Mouse (Mus musculus): ENCODE results near the gene Cdca8.
"Not testable (repeated sequence)": the region's sequence is repeated elsewhere in the genome, so short reads cannot be mapped to it uniquely, and the experiment has no call there.

Gene Cdca8

DNA sequence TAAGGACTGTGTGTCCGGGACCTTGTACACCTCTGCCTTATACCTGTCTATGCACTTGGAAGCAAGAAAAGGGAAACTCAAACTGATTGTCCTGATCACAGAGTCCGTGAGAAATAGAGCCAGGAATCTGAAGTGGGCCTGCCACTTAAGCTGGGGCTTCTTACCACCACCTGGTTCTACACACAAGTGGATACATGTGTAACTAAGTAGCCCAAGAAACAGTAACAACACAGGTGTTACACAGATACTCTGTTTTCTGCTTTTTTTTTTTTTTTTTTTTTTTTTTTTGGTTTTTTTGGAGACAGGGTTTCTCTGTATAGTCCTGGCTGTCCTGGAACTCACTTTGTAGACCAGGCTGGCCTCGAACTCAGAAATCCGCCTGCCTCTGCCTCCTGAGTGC is at the start of gene Cdca8:
TSS of gene Cdca8 (minus strand) at position 101 of the 400 bp plus-strand sequence.
- DNase-seq (ENCODE audit: low spot score in 2 of 2): not testable (repeated sequence)

DNA sequence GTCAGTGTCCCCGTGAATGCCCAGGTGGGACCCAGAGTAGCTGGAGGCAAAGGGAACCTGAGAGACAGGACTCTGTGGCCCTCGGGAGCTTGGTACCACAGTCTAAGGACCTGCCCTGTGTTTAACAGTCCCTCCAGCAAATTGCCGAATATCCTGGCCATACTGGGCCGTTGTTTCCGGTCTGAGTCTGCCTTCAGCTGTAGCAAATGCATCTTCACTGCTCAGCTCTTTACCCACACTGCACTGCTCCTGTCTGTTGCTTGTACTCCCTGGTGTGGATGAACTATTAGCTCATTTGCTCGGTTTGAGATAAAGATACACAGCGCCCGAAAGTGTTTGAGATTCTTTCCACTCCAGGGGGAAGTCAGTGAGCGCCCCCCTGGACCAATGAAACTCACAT is 49.3 kb upstream of the Cdca8 start:
- no peak for DNase-seq (ENCODE audit: low spot score in 2 of 2)

DNA sequence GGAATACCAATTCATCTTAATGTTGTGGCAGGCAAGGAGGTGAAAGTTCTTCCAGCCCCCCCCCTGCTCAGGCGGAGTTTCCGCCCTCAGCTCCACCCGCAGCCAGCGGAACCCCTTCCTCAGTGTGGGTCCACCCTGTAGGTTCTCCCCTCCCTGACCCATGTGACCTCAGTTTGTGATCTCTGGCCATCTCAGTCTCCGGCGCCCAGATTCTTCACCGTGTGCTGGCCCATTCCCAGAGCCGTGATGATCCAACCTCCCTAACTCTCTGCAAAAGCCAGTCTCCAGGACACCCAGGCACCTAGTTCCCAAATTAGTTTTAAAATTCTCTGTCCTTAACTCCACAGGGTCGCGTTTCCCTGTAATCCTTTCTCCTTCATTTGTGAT is 48.6 kb upstream of the Cdca8 start:
- no peak for DNase-seq (ENCODE audit: low spot score in 2 of 2)

DNA sequence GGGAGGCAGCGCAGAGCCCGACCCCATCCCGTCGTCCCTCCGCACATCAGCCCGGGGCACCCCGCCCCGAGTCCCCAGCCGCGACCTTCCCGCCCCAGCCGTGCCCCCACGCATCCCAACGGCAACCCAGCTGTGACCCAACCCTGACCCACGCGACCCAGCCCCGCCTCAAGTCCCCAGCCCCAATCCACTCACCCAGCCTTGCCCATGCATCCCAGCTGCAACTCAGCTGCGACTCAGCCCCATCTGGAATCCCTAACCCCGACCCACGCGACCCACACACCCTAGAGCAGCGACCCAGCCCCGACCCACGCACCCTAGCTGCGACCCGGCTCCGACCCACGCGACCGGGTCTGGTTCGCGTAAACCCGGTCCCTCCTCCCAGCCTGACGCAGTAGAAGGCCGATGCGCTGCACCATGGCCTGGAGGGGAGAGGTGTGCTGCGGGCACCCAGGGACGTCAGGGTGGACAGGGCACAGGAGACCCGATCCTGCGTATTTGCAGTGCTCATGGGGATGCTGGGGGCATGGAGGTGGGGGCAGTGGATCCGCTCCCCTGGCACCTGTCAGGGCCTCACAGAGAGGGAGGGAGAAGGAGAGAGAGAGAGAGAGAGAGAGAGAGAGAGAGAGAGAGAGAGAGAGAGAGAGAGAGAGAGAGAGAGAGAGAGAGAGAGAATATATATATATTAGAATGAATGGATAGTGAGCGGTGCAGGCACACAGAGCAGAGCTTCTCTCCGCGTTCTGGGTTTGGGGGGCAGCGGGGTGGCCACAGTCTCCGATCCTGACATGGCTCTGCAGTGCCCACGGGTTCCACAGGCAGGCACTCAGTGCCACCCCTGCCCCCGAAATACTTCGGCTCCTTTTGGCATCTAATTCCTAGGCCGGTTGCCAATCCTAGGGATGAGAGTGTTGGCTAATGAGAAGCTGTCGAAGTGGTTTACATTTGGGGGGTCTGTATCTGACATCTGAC is 47.9 kb upstream of the Cdca8 start:
- DNase-seq (ENCODE audit: low spot score in 2 of 2): no peak

DNA sequence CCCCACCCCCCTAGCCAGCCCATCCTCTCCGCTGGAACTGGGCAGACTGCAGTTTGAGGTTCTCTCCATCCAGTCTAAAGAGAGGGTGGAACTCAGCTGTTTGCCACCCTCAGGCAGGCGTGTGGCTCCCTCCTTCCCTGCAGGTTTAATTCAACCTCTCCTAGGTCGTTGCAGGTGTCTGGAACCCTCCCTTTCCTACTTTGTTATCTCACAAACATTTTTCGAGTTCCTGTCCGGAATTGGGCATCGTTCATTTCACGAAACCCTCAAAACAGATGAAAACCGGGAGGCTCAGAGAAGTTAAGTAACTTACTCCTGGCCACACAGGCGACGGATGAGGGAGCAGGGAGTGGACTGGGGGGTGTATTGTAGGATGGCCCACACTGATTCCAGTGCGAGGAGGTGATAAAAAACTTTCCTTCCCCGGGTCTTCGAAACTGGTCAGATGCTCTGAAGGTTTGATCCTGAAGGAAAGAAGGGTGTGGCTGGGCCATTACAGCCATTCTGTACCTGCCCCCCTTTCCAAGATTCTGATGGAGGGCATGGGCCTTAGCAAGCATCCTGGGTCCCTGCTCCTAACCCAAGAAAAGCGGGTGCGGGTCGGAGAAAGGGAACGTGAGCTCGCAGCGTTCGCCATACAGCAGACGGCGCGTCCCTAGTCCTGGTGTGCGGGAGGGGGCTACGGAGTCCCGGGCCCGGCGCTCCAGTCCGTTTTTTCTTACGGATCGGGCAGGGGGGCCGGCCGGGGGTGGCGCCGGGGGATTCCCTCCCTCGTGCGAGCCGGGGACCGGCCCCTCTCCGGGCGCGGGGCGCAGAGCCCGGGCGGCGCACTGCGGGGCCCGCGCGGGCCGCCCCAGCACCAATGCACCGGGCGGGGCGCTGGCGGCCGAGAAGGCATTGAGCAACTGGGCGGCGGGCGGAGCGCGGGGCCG is 46.8 kb upstream of the Cdca8 start, which contains the start of gene Rspo1:
TSS of gene Rspo1 (plus strand) at position 760 of the 932 bp plus-strand sequence.
- peak in 1 of 2 experiments; percentile 22 for DNase-seq (ENCODE audit: low spot score in 2 of 2)

DNA sequence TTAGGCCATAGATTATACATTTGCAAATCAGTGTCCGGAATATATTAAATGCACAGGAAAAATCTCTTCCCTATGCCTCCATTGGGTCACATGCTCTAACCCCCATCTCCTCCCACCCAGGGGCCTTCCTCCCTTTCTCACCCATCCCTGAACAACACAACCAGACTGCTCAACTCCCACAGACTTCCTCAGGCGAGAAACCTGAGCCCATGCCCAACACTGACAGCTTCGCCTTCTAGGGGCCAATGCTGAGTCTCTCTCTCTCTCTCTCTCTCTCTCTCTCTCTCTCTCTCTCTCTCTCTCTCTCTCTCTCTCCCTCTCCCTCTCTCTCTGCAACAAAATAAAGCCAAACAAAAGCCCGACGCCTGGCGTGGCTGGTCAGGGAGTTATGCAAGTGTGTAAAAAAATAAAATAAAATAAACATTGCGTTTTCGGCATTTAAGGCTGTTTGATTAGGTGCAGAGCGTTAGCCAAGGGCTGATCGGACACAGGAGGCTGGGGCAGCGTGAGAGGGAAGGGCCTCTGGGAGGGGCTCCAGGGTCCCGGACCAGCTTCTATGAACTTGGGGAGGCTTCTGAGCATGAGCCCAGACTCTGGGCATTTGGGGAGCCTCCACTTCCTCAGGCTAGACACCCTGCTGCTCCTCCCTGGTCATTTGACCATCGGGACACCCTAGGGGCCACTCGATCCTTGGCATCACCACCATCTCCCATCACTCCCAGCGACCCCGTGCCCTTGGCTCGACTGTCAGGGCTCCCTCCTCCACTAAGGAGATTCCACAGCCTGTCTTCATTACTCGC is 46.0 kb upstream of the Cdca8 start:
- peak in 1 of 2 experiments; percentile 36 for DNase-seq (ENCODE audit: low spot score in 2 of 2)

DNA sequence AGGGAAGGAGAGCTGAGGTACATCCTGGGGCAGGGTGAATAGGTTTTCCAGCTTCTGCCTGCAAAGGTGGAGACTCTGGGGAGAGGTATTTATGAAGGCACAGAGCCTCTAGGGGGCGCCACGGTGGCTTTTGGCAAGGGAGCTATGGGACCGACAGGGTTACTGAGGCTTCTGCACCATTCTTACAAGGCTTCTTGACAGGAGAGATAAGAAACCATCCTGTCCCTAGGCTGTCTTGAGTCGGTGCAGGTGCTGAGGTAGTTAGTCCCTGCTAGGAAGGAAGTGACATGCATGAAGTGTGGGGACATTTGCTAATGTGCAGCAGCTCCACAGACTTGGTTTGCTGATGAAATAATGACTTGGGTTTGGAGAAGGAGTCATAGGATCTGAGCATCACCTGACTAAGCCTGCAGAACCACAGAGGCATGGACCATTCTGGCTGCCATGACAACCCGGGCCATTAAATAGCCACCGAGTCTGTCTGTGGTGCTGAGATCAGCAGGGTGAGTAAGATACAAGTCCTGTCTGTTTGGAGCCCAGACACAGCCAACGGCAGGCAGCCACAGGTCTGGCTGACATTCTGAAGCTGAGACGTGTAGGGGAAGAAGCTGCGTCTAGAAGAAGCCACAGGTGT is 44.9 kb upstream of the Cdca8 start:
- no peak for DNase-seq (ENCODE audit: low spot score in 2 of 2)

DNA sequence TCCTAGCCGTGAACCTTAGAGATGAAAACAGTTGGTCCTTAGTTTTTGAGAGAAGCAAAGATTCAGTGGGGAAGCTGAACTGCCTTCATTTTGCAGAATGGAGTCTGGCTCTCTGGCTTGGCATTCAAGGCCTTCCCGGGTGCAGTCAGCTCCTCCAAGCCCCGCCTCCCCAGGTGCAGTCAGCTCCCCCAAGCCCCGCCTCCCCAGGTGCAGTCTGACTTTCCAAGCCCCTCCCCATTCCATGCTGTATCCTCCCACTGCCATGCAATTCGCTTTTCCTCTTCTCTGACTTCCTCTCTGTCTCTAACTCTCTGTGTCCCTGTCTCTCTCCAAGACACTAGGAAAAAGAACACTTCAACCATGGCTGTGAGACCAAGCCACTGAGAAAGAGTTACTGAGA is 39.1 kb upstream of the Cdca8 start:
- peak in 1 of 2 experiments; percentile 18 for DNase-seq (ENCODE audit: low spot score in 2 of 2)

DNA sequence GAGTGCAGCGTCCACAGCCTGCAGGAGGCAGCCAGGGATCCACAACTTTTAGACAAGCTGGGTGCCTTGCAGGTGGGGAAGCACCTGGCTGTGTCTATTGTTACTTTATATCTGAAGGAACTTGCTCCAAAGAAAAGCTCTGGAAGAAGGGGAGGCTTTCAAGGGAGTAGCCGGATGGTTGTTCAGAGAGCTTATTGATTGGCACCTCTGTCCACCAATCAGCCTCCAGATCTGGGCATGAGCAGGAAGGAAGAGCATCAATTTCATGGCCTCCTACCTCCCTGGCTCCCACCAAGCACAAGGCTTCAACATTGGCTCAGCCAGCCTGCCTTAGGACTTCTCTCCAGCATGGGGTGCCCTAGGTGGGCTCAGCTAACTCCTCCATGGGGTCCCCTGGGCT is 34.2 kb upstream of the Cdca8 start:
- no peak for DNase-seq (ENCODE audit: low spot score in 2 of 2)

DNA sequence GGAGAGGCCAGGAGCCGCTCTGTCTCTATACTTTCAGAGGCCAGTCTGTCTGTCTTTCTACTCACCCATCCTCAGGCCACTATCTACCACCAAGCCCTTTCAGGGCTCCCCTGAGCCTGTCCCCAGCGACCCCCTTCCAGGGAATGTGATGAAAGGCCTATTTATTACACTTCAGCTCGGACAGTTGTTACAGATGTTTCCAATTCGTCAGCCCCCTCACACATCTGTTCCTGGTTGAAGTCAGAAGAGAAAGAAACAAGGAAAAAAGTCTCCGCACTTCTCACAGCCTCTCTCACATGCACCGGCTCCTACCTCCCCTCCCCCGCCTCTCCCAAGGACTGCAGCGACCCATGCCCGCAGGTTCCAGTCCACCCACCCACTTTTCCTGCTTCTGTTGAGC is 33.2 kb upstream of the Cdca8 start:
- no peak for DNase-seq (ENCODE audit: low spot score in 2 of 2)

DNA sequence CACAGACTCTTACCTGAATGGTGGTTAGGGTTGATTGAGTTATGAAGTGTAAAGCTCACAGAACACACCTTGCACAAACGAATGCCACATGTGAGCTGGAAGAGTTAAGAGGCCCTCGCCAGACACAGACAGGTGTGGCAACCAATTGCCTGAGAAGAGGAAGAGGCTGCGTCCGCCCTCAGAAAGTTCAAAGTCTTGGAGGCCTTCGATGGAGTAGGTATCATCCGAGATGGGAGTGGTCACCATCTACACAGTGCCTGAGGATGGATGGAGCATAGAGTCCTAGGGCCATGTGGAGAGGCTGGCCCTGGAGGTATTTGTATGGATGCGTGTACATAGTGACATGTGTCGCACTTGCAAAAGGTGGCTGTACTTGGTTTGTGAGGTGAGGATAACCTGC is 32.0 kb upstream of the Cdca8 start:
- no peak for DNase-seq (ENCODE audit: low spot score in 2 of 2)

DNA sequence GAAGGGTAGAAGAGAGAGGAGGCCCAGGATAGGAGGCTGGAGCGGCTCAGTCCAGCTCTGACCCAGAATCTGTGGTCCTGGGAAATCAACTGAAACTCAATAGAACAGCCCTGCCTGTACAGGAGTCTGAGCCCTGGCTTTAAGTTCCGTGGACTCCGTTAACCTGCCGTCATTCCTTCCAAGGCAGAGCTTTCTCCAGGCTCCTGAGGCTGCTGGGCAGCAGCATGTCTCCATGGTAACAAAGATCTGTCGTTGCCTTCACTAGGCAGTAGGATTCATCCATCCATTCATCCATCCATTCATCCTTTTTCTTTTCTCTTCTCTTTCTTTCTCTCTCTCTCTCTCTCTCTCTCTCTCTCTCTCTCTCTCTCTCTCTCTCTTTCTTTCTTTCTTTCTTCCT is 31.6 kb upstream of the Cdca8 start:
- no peak for DNase-seq (ENCODE audit: low spot score in 2 of 2)

DNA sequence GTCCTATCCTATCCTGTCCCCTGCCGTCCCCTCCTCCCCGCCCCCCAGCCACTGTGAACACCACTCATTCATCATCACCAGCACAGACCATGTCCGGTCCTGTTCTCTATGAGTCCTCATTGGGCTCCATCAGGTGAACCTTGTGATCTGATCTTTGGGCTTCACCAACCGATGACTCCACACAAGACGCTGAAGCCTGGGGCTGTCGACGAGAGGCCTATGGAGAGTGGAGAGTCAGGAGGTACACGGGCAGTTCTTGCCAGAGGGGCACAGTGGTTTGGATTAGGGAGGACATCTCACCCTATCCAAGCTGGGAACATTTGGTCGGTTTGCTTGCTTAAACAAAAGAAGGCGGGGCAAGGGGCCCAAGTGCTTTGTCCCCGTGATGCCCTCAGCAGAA is 31.1 kb upstream of the Cdca8 start:
- no peak for DNase-seq (ENCODE audit: low spot score in 2 of 2)

DNA sequence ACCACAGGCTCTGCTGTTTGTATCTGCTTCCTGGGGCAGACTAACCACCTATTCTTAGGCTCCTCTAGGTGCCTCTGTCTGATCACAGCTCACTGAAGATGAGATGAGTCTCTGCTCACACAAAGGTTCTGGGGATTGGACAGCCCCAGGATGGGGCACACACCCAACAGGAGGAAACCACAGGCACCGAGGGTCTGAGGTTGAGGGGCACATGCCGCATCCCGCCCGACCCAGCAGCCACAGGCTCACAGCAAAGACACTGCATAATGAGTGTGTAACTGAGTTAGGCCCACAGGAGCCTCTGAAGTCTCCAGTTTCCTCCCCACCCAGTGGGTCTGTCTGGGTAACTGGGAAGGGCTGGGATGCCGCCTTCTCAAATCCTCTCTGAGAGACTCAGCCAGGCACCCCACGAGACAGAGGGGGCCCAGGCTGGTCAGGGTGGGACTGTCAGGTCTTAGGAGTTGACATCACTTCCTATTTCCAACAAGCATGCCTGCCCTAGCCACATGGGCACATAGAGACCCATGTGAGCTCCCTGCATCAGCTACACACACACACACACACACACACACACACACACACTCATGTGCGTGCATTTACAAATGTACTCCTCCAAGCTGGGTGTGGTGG is 30.2 kb upstream of the Cdca8 start:
- DNase-seq (ENCODE audit: low spot score in 2 of 2): no peak

DNA sequence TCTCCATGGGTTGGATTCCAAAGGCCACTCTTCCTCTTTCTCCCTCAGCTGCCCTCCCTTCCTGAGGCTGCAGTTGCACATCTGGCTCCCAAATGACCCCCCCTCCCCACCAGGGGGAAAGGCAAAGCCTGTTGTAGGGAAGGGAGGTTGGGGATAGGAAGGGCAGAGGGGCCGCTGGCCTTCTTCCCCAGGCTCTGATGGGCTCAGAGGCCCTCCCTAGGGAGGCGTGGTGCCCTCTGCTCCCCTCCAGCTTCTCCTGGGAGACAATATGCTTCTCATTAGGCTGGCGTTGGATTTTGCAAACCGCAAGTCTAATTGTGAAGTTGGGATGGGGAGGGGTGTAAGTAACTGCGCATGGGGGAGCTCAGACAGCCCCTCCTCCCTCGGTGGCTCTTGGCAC is 29.6 kb upstream of the Cdca8 start:
- DNase-seq (ENCODE audit: low spot score in 2 of 2): no peak

DNA sequence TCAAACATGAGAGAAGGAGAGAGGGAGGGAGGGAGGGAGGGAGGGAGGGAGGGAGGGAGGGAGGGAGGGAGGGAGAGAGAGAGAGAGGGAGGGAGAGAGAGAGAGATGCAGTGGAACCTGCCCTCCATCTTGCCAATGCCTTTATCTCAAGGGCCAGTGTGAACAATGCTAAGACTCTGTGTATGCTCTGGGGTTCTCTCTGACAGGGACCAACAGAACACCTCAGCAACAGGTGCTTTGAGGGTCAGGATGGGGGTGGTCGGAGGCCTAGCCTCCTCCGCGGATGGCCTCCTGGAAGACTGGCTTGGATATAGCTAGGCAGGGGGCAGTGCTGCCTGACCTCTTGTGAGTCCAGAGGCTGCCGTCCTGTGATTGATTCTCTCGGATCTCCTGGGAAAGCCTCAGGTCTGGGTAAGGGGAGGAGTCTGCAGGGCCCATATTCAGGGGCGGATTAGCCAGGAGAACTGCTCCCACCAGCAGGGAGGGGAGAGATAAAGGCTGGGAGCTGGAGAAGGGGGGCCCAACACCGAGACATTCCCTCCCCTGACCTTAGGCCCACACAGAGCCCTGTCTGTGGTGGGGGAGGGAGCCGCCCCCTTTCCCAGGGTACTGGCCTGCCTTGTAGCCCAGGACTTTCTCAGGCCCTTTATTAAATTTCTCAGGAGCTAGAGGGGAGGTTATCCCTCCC is 25.9 kb upstream of the Cdca8 start:
- DNase-seq (ENCODE audit: low spot score in 2 of 2): no peak

DNA sequence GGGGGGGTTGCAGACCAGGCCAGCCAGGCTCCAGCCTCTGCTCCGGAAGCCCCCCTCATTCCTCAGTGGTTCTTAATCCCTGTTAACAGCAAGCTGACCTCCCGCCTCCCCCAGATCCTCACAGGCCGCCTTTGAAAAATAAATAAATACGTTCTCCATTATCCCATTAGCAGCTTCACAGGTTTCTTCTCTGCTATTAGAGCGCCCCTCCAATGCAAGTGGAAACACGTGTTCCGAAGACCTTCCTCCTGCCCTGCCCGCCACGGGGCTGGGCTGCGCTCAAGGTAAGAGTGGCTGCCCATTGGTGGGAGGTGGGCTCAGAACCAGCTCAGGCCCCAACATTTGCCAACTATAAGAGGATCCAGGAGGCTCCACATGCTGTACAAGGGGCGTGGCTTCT is 23.5 kb upstream of the Cdca8 start:
- no peak for DNase-seq (ENCODE audit: low spot score in 2 of 2)

DNA sequence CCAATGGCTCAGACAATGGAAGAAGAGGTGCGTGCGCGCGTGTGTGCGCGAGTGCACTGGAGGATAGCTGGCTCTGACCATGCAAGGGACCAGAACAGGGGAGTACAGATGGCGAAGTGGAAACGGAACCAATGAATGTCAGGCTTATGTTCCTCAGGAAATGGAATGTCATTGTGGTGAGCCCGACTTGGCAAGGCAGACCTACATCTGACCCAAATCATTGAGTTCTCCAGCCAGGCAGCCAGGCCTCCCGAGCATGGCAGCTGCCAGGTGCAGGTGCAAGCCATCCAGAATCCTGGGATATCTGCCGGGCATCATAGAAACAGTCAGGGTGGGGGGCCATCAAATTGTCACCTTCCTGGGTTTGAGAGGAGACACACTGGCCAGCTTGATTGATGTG is 21.8 kb upstream of the Cdca8 start:
- no peak for DNase-seq (ENCODE audit: low spot score in 2 of 2)

DNA sequence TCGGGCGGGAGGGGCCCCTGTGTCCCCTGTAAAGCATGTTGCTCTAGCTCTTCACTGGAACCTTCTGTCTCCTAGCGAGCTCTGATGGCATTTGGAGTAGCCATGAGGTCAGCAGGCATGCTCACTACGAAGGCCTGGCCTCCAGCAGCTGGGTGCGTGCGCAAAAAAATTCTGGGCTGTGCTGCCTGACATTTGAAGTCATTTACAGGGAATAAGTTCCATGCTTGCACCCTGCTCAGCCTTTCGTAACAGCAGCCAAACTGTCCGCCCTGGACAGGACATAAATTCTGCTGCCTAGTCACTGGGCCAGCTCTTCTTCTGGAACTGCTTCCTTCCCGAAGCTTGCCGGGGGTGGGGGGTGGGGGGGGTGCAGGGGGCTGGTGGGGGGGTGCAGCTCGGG is 20.0 kb upstream of the Cdca8 start:
- peak; percentile 17 to 62 for DNase-seq (ENCODE audit: low spot score in 2 of 2)

DNA sequence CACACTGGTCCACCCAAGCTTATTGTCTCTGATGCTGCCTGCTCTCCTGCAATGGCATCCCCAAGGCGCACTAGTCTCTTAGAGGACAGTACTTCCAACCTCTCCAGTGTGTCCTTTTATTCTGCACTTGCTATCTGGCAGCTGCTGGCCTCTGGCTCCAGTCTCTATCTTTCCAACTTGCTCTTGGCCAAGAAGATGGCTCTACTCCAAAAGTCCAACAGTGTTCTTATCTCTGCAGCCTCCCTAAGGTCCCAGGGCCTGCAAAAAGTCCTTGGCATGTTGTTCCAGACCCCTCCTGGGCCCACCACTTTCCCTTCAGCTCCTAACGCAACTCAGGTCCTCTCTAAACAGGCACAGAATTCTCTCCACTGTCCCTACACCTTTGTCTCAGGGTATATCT is 18.2 kb upstream of the Cdca8 start:
- DNase-seq (ENCODE audit: low spot score in 2 of 2): peak in 1 of 2 experiments; percentile 36
